Mouse (Mus musculus): ENCODE measurements around the gene Ghrhr. TPM values are rescaled to one million over a fixed set of nuclear protein-coding genes. Genes with fewer than 3 reads are reported as not detected.

Ghrhr gene
- total RNA-seq (2023), result not detected

GRCm38 (mm10) chr6:55376076-55376475 lies at the start of gene Ghrhr:
Ghrhr (plus strand) TSS chr6:55376295.

GRCm38 (mm10) chr6:55335989-55336514 lies 40.0 kb upstream of the Ghrhr start, which contains the start of gene Aqp1:
Aqp1 (plus strand) TSS chr6:55336432.

Other genes with a start within 250 kb of the Ghrhr start
- not detected for gene Crhr2, start 243.3 kb upstream of the Ghrhr start, total RNA-seq (2023)
- not detected for gene Inmt, start 201.3 kb upstream of the Ghrhr start, total RNA-seq (2023)
- 0.18 TPM for gene Mindy4, start 172.9 kb upstream of the Ghrhr start, total RNA-seq (2023)
- 3.3 TPM for gene Aqp1, start 39.9 kb upstream of the Ghrhr start, total RNA-seq (2023)
- not detected for gene Adcyap1r1, start 75.7 kb downstream of the Ghrhr start, total RNA-seq (2023)